9 mouse cellular contexts compared by ENCODE assay signal in genomic region chr16:76865731-76866464, GRCm38 (mm10).
DNase-seq lines count a peak whose midpoint lies in the region; ATAC-seq and TF ChIP-seq lines count a peak whose summit lies in the region.
"Had no signal": no experiment of that assay in that cellular context is flagged by ENCODE, and none has a peak within 500 bp of the region (broad histone marks: within the 10 kb centered on the region; RNA-seq: fewer than 3 reads in every experiment).

No protein-coding gene starts in this region.

- no peak overlapping the region for H3K9ac ChIP-seq in liver, adult 2 months (ENCODE audit: low read depth, low read length)
- no peak overlapping the region for H3K9ac ChIP-seq in liver, embryonic 12.5 days
- H3K9ac ChIP-seq in intestine, postnatal 0 days (ENCODE audit: low read depth, low read length), result no peak overlapping the region

- intact Hi-C loops in left cerebral cortex, postnatal 25 days (cut with DNase I), result loop anchor here (1.0 to 10.0 kb wide), 3 partner anchors 664 to 1170 kb away; no protein-coding TSS in a partner anchor

- no peak overlapping the region for H3ac ChIP-seq in myocyte (ENCODE audit: control insufficient read depth, insufficient read length)

- TF ChIP-seq POLR2A in liver, adult 2 months (IDR thresholded peaks at IDR 0.05; ENCODE audit: extremely low read depth, insufficient read depth, low read length), result no peak
- no peak for TF ChIP-seq POLR2A in myocyte (IDR thresholded peaks at IDR 0.05; ENCODE audit: insufficient read length, low read depth)

- H3K27ac ChIP-seq in liver, adult 2 months (replicated peaks; ENCODE audit: insufficient read depth, low read depth, low read length), result no peak overlapping the region
- no peak overlapping the region for H3K27ac ChIP-seq in liver, embryonic 12.5 days
- H3K27ac ChIP-seq in intestine, postnatal 0 days (ENCODE audit: low read depth, low read length), result peak overlapping the region; percentile 50; the same call in 1 of the 2 replicates

- no peaks in the 10 kb centered on the region for H3K79me2 ChIP-seq in liver, adult 2 months (ENCODE audit: control insufficient read depth, insufficient read depth, low read length)
- H3K79me2 ChIP-seq in myocyte (ENCODE audit: control insufficient read depth, insufficient read depth), result no peaks in the 10 kb centered on the region

- 34% methylated on average over 8 of the region's 12 CpGs for WGBS in liver, adult 2 months
- 29% methylated on average over 8 of the region's 12 CpGs for WGBS in liver, embryonic 12.5 days (ENCODE audit: insufficient replicate concordance)
- 25% methylated on average over 7 of the region's 12 CpGs for WGBS in intestine, postnatal 0 days

- H3K4me1 ChIP-seq in liver, adult 2 months (ENCODE audit: control insufficient read depth, insufficient read depth, low read length), result no peaks in the 10 kb centered on the region
- no peaks in the 10 kb centered on the region for H3K4me1 ChIP-seq in liver, embryonic 12.5 days
- no peaks in the 10 kb centered on the region for H3K4me1 ChIP-seq in intestine, postnatal 0 days (replicated peaks; ENCODE audit: control insufficient read depth, insufficient read depth, low read length)

- TF ChIP-seq CTCF in liver, adult 2 months (IDR thresholded peaks at IDR 0.05; ENCODE audit: low read depth, low read length), result no peak
- TF ChIP-seq CTCF in intestine, postnatal 0 days (IDR thresholded peaks at IDR 0.05; ENCODE audit: low read depth), result peak; percentile 72

- H3K4me2 ChIP-seq in liver, embryonic 12.5 days, result no peak overlapping the region
- peak overlapping the region; percentile 32 for H3K4me2 ChIP-seq in intestine, postnatal 0 days (replicated peaks; ENCODE audit: low read depth)
- H3K4me2 ChIP-seq in myocyte (ENCODE audit: low read depth), result peak overlapping the region; percentile 61

- no peak for ATAC-seq in liver, embryonic 12.5 days
- peak; percentile 83 for ATAC-seq in intestine, postnatal 0 days

- DNase-seq in liver, adult 2 months (ENCODE audit: extremely low read depth, low read depth, low spot score), result peak; percentile 21
- DNase-seq in embryo, embryonic 9.5 days (ENCODE audit: extremely low spot score), result peak; percentile 45
- peak; percentile 38 to 50 for DNase-seq in heart, adult 18-20 months
- peak; percentile 54 to 75 for DNase-seq in left cerebral cortex, postnatal 25 days (ENCODE audit: low spot score in 2 of 2)
- peak; percentile 3 for DNase-seq in testis, postnatal 14 days (ENCODE audit: low spot score)

- H3K9me3 ChIP-seq in liver, embryonic 12.5 days (replicated peaks), result no peaks in the 10 kb centered on the region
- no peaks in the 10 kb centered on the region for H3K9me3 ChIP-seq in intestine, postnatal 0 days (ENCODE audit: control insufficient read depth)

- H3K27me3 ChIP-seq in liver, adult 2 months (ENCODE audit: control insufficient read depth, insufficient read depth, low read length), result no peaks in the 10 kb centered on the region
- H3K27me3 ChIP-seq in liver, embryonic 12.5 days (replicated peaks), result no peaks in the 10 kb centered on the region
- no peaks in the 10 kb centered on the region for H3K27me3 ChIP-seq in intestine, postnatal 0 days (replicated peaks; ENCODE audit: control insufficient read depth, insufficient read depth, low read length)
- no peaks in the 10 kb centered on the region for H3K27me3 ChIP-seq in myocyte (ENCODE audit: control insufficient read depth, insufficient read depth, insufficient read length)
- H3K27me3 ChIP-seq: CH12.LX had no signal

- H3K36me3 ChIP-seq in liver, adult 2 months (ENCODE audit: control insufficient read depth, insufficient read depth, low read length), result no peaks in the 10 kb centered on the region
- no peaks in the 10 kb centered on the region for H3K36me3 ChIP-seq in liver, embryonic 12.5 days
- H3K36me3 ChIP-seq in intestine, postnatal 0 days (ENCODE audit: control insufficient read depth, insufficient read depth), result no peaks in the 10 kb centered on the region
- H3K36me3 ChIP-seq in myocyte (ENCODE audit: control insufficient read depth, insufficient read depth), result no peaks in the 10 kb centered on the region

- no peak overlapping the region for H3K4me3 ChIP-seq in liver, adult 2 months (ENCODE audit: insufficient read depth, low read depth, low read length)
- no peak overlapping the region for H3K4me3 ChIP-seq in liver, embryonic 12.5 days
- no peak overlapping the region for H3K4me3 ChIP-seq in intestine, postnatal 0 days (ENCODE audit: low read depth, low read length)
- no peak overlapping the region for H3K4me3 ChIP-seq in myocyte

TF ChIP-seq in myocyte, 11 proteins besides CTCF, POLR2A, EP300 and RAD21:
- TF ChIP-seq POLR2AphosphoS2 (IDR thresholded peaks at IDR 0.05; ENCODE audit: insufficient read length, low read depth), result no peak
- no peak for TF ChIP-seq TCF3 (IDR thresholded peaks at IDR 0.05; ENCODE audit: insufficient read length, low read depth)
- TF ChIP-seq CEBPB (IDR thresholded peaks at IDR 0.05; ENCODE audit: insufficient read depth, poor library complexity, severe bottlenecking), result no peak
- TF ChIP-seq SRF (IDR thresholded peaks at IDR 0.05; ENCODE audit: control insufficient read depth, insufficient read length, low read depth), result no peak
- TF ChIP-seq MAX (IDR thresholded peaks at IDR 0.05; ENCODE audit: low read depth), result no peak
- no peak for TF ChIP-seq MYOG (IDR thresholded peaks at IDR 0.05; ENCODE audit: control insufficient read depth in 1 of 3, insufficient read depth in 1 of 3, insufficient read length in 2 of 3, low read depth in 2 of 3)
- no peak for TF ChIP-seq REST (IDR thresholded peaks at IDR 0.05; ENCODE audit: insufficient read depth, insufficient read length)
- TF ChIP-seq E2F4 (IDR thresholded peaks at IDR 0.05; ENCODE audit: insufficient read depth), result no peak
- TF ChIP-seq MYOD1 (IDR thresholded peaks at IDR 0.05; ENCODE audit: control insufficient read depth in 1 of 3, insufficient read length in 2 of 3, low read depth in 2 of 3), result no peak
- no peak for TF ChIP-seq USF1 (IDR thresholded peaks at IDR 0.05; ENCODE audit: low read depth)
- no peak for TF ChIP-seq TCF12 (IDR thresholded peaks at IDR 0.05; ENCODE audit: insufficient read depth, poor library complexity, severe bottlenecking)

Comparison
In these comparisons a context has a peak if more than half of its experiments do, and no peak if none do; other contexts are left out.
1. DNase-seq: peak in every context shown above with its lines; median percentile 64 in left cerebral cortex, postnatal 25 days; 45 in embryo, embryonic 9.5 days; 44 in heart, adult 18-20 months; 21 in liver, adult 2 months; 3 in testis, postnatal 14 days.